Mouse (Mus musculus) heart, adult 2 months (tissue): ENCODE results near the gene Fam174b. TPM values are rescaled to one million over a fixed set of nuclear protein-coding genes. Genes with fewer than 3 reads are reported as not detected.

Experiments used
- DNase-seq, 2 experiments: peaks; one replicate each; pipeline ENCODE4 v3.0.0; 2021
- H3K27ac ChIP-seq: fragments of 200-600 bp; 2 replicates; pipeline ENCODE4 v1.8.1; 2022
- H3K27me3 ChIP-seq: fragments of 200-500 bp; 2 replicates; pipeline ENCODE4 v1.6.1; 2012; ENCODE audit warnings: mild to moderate bottlenecking, low read length, inconsistent platforms, mixed read lengths; ENCODE audit not compliant: control insufficient read depth, insufficient read depth
- H3K36me3 ChIP-seq: fragments of 200-500 bp; 2 replicates; pipeline ENCODE4 v1.6.1; 2012; ENCODE audit warnings: low read length, inconsistent platforms; ENCODE audit not compliant: control insufficient read depth, insufficient read depth
- H3K4me1 ChIP-seq: fragments of 200-500 bp; 2 replicates; pipeline ENCODE4 v1.6.1; 2011; ENCODE audit warnings: low read length; ENCODE audit not compliant: control insufficient read depth, insufficient read depth
- H3K4me3 ChIP-seq: fragments of 200-600 bp; 2 replicates; pipeline ENCODE4 v1.8.1; 2022
- H3K79me2 ChIP-seq: fragments of 200-500 bp; replicated peaks from 2 replicates; pipeline ENCODE4 v1.6.1; 2012; ENCODE audit warnings: mild to moderate bottlenecking, inconsistent platforms, low read length, moderate library complexity, mixed read lengths; ENCODE audit not compliant: control insufficient read depth, insufficient read depth
- H3K9ac ChIP-seq: fragments of 200-500 bp; 2 replicates; pipeline ENCODE4 v1.6.1; 2012; ENCODE audit warnings: low read depth, mild to moderate bottlenecking, control low read depth, inconsistent platforms, low read length, mixed read lengths
- CTCF ChIP-seq: fragments of 200-600 bp; IDR thresholded peaks from 2 replicates; pipeline ENCODE4 v1.8.1; 2022; ENCODE audit warnings: antibody characterized with exemption, mild to moderate bottlenecking, moderate library complexity
- EP300 ChIP-seq: fragments of 200-500 bp; IDR thresholded peaks from 2 replicates; pipeline ENCODE4 v1.6.1; 2011; ENCODE audit warnings: low read depth, low read length, control low read depth; ENCODE audit not compliant: insufficient read depth
- POLR2A ChIP-seq: fragments of 200-500 bp; IDR thresholded peaks from 2 replicates; pipeline ENCODE4 v1.6.1; 2011; ENCODE audit warnings: mild to moderate bottlenecking, low read depth, low read length, control low read depth; ENCODE audit not compliant: insufficient read depth
- WGBS: fragments of 180-500 bp; shearing (Covaris S2); methylation state at CpG from one replicate; pipeline ENCODE4 v1.1.7; 2018; 5-methylcytosine and 5-hydroxymethylcytosine counted together
- intact Hi-C: fragments of 180-260 bp; cut with DNase I; formaldehyde crosslinking; loops from one replicate; pipeline ENCODE4 v1.15.1; 2025
- polyA plus RNA-seq: library from polyadenylated mRNA; depleted of rRNA; stranded (reverse); fragments of >200 nt; gene quantifications from 2 replicates; pipeline ENCODE4 v1.2.3, GENCODE M21; 2012
- total RNA-seq, 2 experiments: library from RNA; stranded (reverse); gene quantifications; 2 replicates each; pipeline ENCODE4 v1.2.3; 2021

Gene Fam174b
- total and polyA plus RNA-seq, 3 experiments: 149 to 193 (median 175) TPM

DNA sequence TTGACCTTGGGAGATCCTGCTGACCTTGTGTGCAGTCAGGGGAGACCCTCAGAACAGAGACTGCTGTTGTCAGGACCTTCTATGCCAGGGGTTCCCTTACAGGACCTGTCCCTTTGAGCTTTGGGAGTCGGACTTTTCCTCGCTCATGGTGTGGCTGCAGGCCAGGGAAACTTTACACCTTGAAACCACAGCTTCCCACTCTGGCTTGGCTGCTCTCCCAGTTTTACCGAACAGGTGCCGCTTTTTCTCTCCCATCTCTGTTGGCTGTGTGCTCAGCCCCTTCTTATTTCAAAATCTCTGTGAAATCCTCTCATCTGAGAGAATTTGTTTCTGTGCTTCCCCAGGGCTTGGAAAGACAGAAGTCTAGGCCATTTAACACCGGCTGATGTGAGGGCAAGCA is 5.8 kb downstream of the Fam174b start:
- H3K27ac ChIP-seq: peak overlapping the region; percentile 67
- intact Hi-C loops: loop anchor here (10.0 kb wide), 1 partner anchor 211 kb away; no protein-coding TSS in a partner anchor

DNA sequence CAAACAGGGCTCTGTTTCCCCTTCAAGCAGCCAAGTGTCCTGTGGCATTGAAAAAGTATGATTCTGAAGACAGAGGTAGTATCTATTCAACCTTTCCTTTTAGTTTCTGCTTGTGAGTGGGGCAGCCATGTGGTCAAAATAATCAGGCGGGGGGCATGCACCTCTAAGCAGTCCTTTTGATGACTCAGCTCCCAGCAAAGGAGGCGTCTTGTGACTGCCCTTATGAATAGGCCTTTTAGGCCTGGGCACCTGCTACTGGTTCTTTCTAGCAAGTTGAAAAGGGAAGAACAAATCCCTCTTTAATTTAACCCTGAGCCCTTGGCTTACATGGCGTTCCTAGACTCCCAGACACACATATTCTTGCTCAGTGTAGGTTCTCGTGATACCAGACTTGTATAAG is 6.7 kb downstream of the Fam174b start:
- no peaks in the 10 kb centered on the region for H3K79me2 ChIP-seq
- TF ChIP-seq POLR2A: no peak
- no peak for TF ChIP-seq EP300
- no peak for TF ChIP-seq CTCF
- no peak overlapping the region for H3K9ac ChIP-seq
- peaks cover 2% of the 10 kb centered on the region; the same call in 1 of the 2 replicates for H3K36me3 ChIP-seq
- intact Hi-C loops: loop anchor here (10.0 kb wide), 1 partner anchor 212 kb away; no protein-coding TSS in a partner anchor
- peaks cover 4% of the 10 kb centered on the region; the same call in 1 of the 2 replicates for H3K4me1 ChIP-seq
- H3K27ac ChIP-seq: peak overlapping the region; percentile 43; the same call in 1 of the 2 replicates
- DNase-seq: no peak
- H3K27me3 ChIP-seq: no peaks in the 10 kb centered on the region
- no peak overlapping the region for H3K4me3 ChIP-seq
- 51% methylated on average over 4 of the region's 4 CpGs for WGBS

More for the DNA sequence above, 5.8 kb downstream of the Fam174b start:
- 48% methylated on average over 5 of the region's 5 CpGs for WGBS
- Histone ChIP-seq H3K4me3 (no peak overlapping the region), H3K79me2 (no peaks in the 10 kb centered on the region), H3K4me1 (peaks cover 4% of the 10 kb centered on the region; the same call in 1 of the 2 replicates), H3K36me3 (peaks cover 2% of the 10 kb centered on the region; the same call in 1 of the 2 replicates), H3K27me3 (no peaks in the 10 kb centered on the region), H3K9ac (peak overlapping the region; percentile 31; the same call in 1 of the 2 replicates)
- DNase-seq: peak in 1 of 2 experiments; percentile 36
- no peak for TF ChIP-seq CTCF
- no peak for TF ChIP-seq POLR2A
- TF ChIP-seq EP300: no peak

DNA sequence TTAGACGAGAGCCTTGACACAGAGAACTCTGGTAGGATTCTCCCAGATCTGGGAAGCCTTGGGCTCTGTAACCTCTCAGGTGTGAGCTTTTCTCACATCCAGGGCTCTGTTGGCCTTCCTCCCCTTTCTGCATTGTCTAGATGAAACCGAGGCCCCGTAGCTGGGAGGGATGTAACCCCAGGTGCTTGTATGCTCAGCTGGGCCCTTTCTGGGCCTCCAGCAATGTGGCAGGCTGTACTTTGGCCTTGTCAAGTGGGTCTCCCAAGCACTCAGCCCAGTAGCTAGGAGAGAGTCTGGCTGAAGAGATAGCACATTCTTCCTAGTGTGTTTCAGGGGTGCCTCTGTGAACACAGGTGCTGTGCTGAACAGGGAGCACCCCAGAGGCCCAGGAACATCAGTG is 7.4 kb downstream of the Fam174b start:
- no peaks in the 10 kb centered on the region for H3K27me3 ChIP-seq
- no peaks in the 10 kb centered on the region for H3K79me2 ChIP-seq
- no peak overlapping the region for H3K4me3 ChIP-seq
- intact Hi-C loops: loop anchor here (10.0 kb wide), 1 partner anchor 213 kb away; no protein-coding TSS in a partner anchor
- no peak overlapping the region for H3K9ac ChIP-seq
- H3K4me1 ChIP-seq: peaks cover 4% of the 10 kb centered on the region; the same call in 1 of the 2 replicates
- H3K36me3 ChIP-seq: peaks cover 2% of the 10 kb centered on the region; the same call in 1 of the 2 replicates
- H3K27ac ChIP-seq: peak overlapping the region; percentile 43
- 65% methylated on average over 3 of the region's 3 CpGs for WGBS
- TF ChIP-seq POLR2A: no peak
- no peak for TF ChIP-seq CTCF
- TF ChIP-seq EP300: no peak
- DNase-seq: no peak

DNA sequence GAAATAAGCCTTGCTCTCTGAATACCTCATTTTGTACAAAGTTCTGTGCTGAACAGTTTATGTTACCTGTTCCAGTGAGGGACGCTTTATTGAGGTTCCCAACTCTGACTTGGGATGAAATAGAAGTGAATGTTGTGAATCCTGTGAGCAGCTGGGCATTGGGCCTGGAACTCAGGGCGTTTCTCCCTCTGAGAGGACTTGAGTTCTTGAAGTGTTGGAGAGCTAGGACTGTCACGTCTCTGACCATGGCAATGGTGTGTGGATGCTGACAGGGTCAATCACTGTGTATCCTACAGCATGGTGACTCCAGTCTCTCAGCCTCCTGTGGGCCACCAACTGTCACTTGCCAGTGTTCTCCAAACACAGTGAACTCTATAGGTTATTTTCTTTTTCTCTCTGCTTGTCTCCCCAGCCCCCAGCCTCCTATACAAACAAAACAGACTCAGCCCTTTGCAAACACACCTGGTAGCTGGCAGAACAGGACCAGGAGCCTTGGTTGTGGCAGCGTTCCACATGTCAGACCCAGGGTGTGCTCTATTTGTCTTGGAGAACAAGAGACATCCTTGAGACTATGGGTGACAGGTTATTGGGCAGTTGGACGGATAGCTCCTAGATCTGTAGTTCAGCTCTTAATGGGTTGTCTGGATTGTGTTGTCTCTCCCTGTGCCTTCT is 8.5 kb downstream of the Fam174b start:
- Histone ChIP-seq H3K79me2 (no peaks in the 10 kb centered on the region), H3K27me3 (no peaks in the 10 kb centered on the region), H3K27ac (no peak overlapping the region; the same call in 1 of the 2 replicates), H3K9ac (no peak overlapping the region), H3K4me1 (peaks cover 5% of the 10 kb centered on the region; the same call in 1 of the 2 replicates), H3K4me3 (no peak overlapping the region), H3K36me3 (no peaks in the 10 kb centered on the region; the same call in 1 of the 2 replicates)
- TF ChIP-seq CTCF (no peak), POLR2A (no peak), EP300 (no peak)
- no peak for DNase-seq
- intact Hi-C loops: loop anchor here (2.0 to 10.0 kb wide), 2 partner anchors 92 to 214 kb away; no protein-coding TSS in a partner anchor
- 71% methylated on average over 5 of the region's 5 CpGs for whole genome bisulfite sequencing

DNA sequence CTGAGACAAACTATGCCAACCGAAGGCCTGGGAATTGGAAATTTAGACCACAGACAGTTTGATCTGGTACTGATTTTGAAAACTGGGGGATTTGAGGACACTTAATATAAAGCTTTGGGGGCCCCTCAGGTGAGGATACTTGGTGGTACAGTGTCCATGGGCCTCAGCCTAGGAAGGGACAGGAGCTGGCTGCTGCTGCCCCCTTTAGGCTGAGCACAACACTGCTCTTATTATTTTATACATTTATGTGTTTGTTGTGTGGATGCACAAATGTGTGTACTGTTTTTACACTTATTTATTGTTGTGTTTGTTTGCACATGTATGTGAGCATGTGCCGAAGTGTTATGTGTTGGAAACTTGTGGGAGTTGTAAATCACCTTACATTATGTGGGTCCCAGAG is 9.2 kb downstream of the Fam174b start:
- Histone ChIP-seq H3K9ac (no peak overlapping the region), H3K4me1 (peaks cover 5% of the 10 kb centered on the region; the same call in 1 of the 2 replicates), H3K79me2 (no peaks in the 10 kb centered on the region), H3K36me3 (no peaks in the 10 kb centered on the region; the same call in 1 of the 2 replicates), H3K27ac (no peak overlapping the region), H3K27me3 (no peaks in the 10 kb centered on the region), H3K4me3 (no peak overlapping the region)
- 76% methylated on average over 2 of the region's 2 CpGs for WGBS
- TF ChIP-seq POLR2A: no peak
- TF ChIP-seq CTCF: peak; percentile 70
- intact Hi-C loops: loop anchor here (2.0 to 10.0 kb wide), 2 partner anchors 93 to 215 kb away; no protein-coding TSS in a partner anchor
- no peak for DNase-seq

DNA sequence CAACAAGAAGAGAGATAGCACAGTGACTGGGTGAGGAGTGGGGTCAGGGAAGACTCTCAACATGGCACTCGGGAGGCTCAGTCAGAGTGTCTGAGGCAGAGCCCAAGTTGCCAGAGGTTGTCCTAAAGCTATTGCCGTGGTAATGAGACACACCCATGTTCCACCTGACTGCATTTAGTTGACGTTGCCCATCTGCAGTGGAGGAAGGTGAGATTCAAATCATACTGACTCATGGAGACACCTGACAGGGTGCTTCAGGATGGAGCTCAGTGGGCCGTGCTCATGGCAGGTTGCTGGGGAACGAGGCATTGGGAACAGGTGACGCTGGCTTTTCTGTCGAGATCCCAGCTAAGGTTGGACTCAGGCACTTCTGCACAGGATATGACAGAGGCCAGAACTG is 9.9 kb downstream of the Fam174b start:
- no peak overlapping the region for H3K27ac ChIP-seq
- no peak for DNase-seq
- TF ChIP-seq POLR2A (no peak), CTCF (no peak), EP300 (no peak)
- H3K36me3 ChIP-seq: no peaks in the 10 kb centered on the region; the same call in 1 of the 2 replicates
- intact Hi-C loops: loop anchor here (2.0 to 10.0 kb wide), 2 partner anchors 93 to 215 kb away; no protein-coding TSS in a partner anchor
- H3K27me3 ChIP-seq: no peaks in the 10 kb centered on the region
- no peaks in the 10 kb centered on the region for H3K79me2 ChIP-seq
- peaks cover 5% of the 10 kb centered on the region; the same call in 1 of the 2 replicates for H3K4me1 ChIP-seq
- WGBS: 68% methylated on average over 7 of the region's 7 CpGs
- no peak overlapping the region for H3K9ac ChIP-seq
- H3K4me3 ChIP-seq: no peak overlapping the region
